Mouse (Mus musculus) thymus, postnatal 14 days (tissue): Measurements from ENCODE around the gene Fntb.

ENCODE experiments used
- DNase-seq: peaks from one replicate; pipeline ENCODE4 v3.0.0; 2021

Fntb gene

GRCm38 (mm10) chr12:76965089-76965488, 199.7 kb downstream of the Fntb start:
- DNase-seq = no peak

- no peak for DNase-seq
Observed at GRCm38 (mm10) chr12:76965876-76966275, 200.5 kb downstream of the Fntb start.
